Mouse (Mus musculus) CH12.LX (cell line): ENCODE data around the gene Sptbn4. TPM values are rescaled to one million over a fixed set of nuclear protein-coding genes. Genes with fewer than 3 reads are reported as not detected.
A peak's percentile ranks its signal among the peaks of the same experiment; 100 is the strongest.

Source experiments
- DNase-seq: peaks from one replicate; pipeline ENCODE4 v3.0.0-alpha.2; 2013; ENCODE audit errors: extremely low read depth
- H3K27ac ChIP-seq: 2 replicates; pipeline ENCODE4 v1.5.1; 2012; ENCODE audit warnings: low read depth, mild to moderate bottlenecking, control low read depth, moderate library complexity; ENCODE audit not compliant: insufficient read depth
- H3K27me3 ChIP-seq: replicated peaks from 2 replicates; pipeline ENCODE3; 2012; ENCODE audit warnings: inconsistent platforms
- H3K36me3 ChIP-seq, 2 experiments: replicated peaks in 1 of 2; 2 replicates each; pipeline versions ENCODE3 to v1.6.1; 2012; ENCODE audit warnings: inconsistent platforms in 1 of 2, low read length in 1 of 2, mild to moderate bottlenecking in 1 of 2, mixed read lengths in 1 of 2, moderate library complexity in 1 of 2; ENCODE audit not compliant: control insufficient read depth in 1 of 2, insufficient read depth in 1 of 2
- H3K4me1 ChIP-seq, 2 experiments: 2 replicates each; pipeline ENCODE4 v1.6.1; 2012; ENCODE audit warnings: inconsistent platforms in 1 of 2, moderate library complexity in 1 of 2; ENCODE audit not compliant: insufficient read depth in 2 of 2, control insufficient read depth in 1 of 2
- H3K4me2 ChIP-seq: 2 replicates; pipeline ENCODE4 v1.6.1; 2012; ENCODE audit warnings: low read depth, mild to moderate bottlenecking, control low read depth; ENCODE audit not compliant: poor library complexity, insufficient read depth, severe bottlenecking
- H3K4me3 ChIP-seq, 3 experiments: fragments of 150-350 bp in 1 of 3; sonication (generic) in 1 of 3; replicated peaks in 1 of 3; 2 replicates each; pipeline versions ENCODE3 to v1.5.1; 2011 to 2012; ENCODE audit warnings: low read depth in 2 of 3, low read length in 2 of 3, mild to moderate bottlenecking in 2 of 3, moderate library complexity in 2 of 3, control low read depth in 1 of 3, improper control_type of control experiment in 1 of 3, inconsistent platforms in 1 of 3, mixed read lengths in 1 of 3; ENCODE audit not compliant: poor library complexity in 1 of 3
- H3K79me2 ChIP-seq: replicated peaks from 2 replicates; pipeline ENCODE4 v1.6.1; 2012; ENCODE audit warnings: mild to moderate bottlenecking, moderate library complexity; ENCODE audit not compliant: control insufficient read depth, poor library complexity, insufficient read depth, severe bottlenecking; ENCODE audit errors: extremely low read depth
- H3K9ac ChIP-seq: 2 replicates; pipeline ENCODE4 v1.6.1; 2012; ENCODE audit warnings: low read depth, mild to moderate bottlenecking, control low read depth, moderate library complexity; ENCODE audit not compliant: insufficient read depth
- H3K9me3 ChIP-seq: replicated peaks from 2 replicates; pipeline ENCODE3; 2012; ENCODE audit warnings: low read length, inconsistent platforms, mixed read lengths
- CHD1 ChIP-seq: IDR thresholded peaks from 2 replicates; pipeline ENCODE4 v1.6.1; 2012; ENCODE audit warnings: low read depth, low read length, improper control_type of control experiment, inconsistent platforms
- CHD2 ChIP-seq: IDR thresholded peaks from 2 replicates; pipeline ENCODE4 v1.6.1; 2011; ENCODE audit warnings: low read length, improper control_type of control experiment
- CTCF ChIP-seq, 2 experiments: IDR thresholded peaks in 1 of 2; conservative IDR thresholded peaks in 1 of 2; 2 replicates each; pipeline ENCODE4 v1.5.1; 2011 to 2012; ENCODE audit warnings: low read depth in 2 of 2, low read length in 2 of 2, improper control_type of control experiment in 1 of 2, inconsistent platforms in 1 of 2, mild to moderate bottlenecking in 1 of 2, moderate library complexity in 1 of 2
- E2F4 ChIP-seq: IDR thresholded peaks from 2 replicates; pipeline ENCODE4 v1.6.1; 2011; ENCODE audit warnings: low read depth, low read length, improper control_type of control experiment; ENCODE audit not compliant: insufficient replicate concordance
- ELF1 ChIP-seq: IDR thresholded peaks from 2 replicates; pipeline ENCODE4 v1.6.1; 2014; ENCODE audit warnings: low read depth, mild to moderate bottlenecking, inconsistent platforms, low read length, improper control_type of control experiment
- EP300 ChIP-seq: IDR thresholded peaks from 2 replicates; pipeline ENCODE4 v1.6.1; 2011; ENCODE audit warnings: low read length, improper control_type of control experiment
- HCFC1 ChIP-seq: IDR thresholded peaks from 2 replicates; pipeline ENCODE4 v1.6.1; 2012; ENCODE audit warnings: low read depth, mild to moderate bottlenecking, inconsistent platforms, low read length, improper control_type of control experiment
- IRF4 ChIP-seq: IDR thresholded peaks from 2 replicates; pipeline ENCODE4 v1.6.1; 2014; ENCODE audit warnings: low read depth, mild to moderate bottlenecking, inconsistent platforms, low read length, improper control_type of control experiment
- KAT2A ChIP-seq: IDR thresholded peaks from 2 replicates; pipeline ENCODE4 v1.6.1; 2012; ENCODE audit warnings: low read length, improper control_type of control experiment, inconsistent platforms; ENCODE audit not compliant: insufficient replicate concordance
- MAFK ChIP-seq: IDR thresholded peaks from 2 replicates; pipeline ENCODE4 v1.6.1; 2011; ENCODE audit warnings: low read length, improper control_type of control experiment; ENCODE audit not compliant: insufficient replicate concordance
- MAX ChIP-seq: IDR thresholded peaks from 2 replicates; pipeline ENCODE4 v1.6.1; 2011; ENCODE audit warnings: low read length, improper control_type of control experiment
- MEF2A ChIP-seq: IDR thresholded peaks from 2 replicates; pipeline ENCODE4 v1.6.1; 2014; ENCODE audit warnings: low read depth, mild to moderate bottlenecking, inconsistent platforms, low read length, improper control_type of control experiment, borderline replicate concordance
- NRF1 ChIP-seq: IDR thresholded peaks from 2 replicates; pipeline ENCODE4 v1.6.1; 2014; ENCODE audit warnings: low read depth, mild to moderate bottlenecking, inconsistent platforms, low read length, improper control_type of control experiment, moderate library complexity
- POLR2A ChIP-seq: IDR thresholded peaks from 2 replicates; pipeline ENCODE4 v1.6.1; 2011; ENCODE audit warnings: low read depth, mild to moderate bottlenecking, improper control_type of control experiment, low read length
- RCOR1 ChIP-seq: conservative IDR thresholded peaks from 2 replicates; pipeline ENCODE4 v1.6.1; 2012; ENCODE audit warnings: low read depth, mild to moderate bottlenecking, inconsistent platforms, low read length, improper control_type of control experiment
- SMC3 ChIP-seq: IDR thresholded peaks from 2 replicates; pipeline ENCODE4 v1.6.1; 2011; ENCODE audit warnings: low read depth, low read length, improper control_type of control experiment
- TBP ChIP-seq: conservative IDR thresholded peaks from 2 replicates; pipeline ENCODE4 v1.6.1; 2011; ENCODE audit warnings: low read depth, low read length, improper control_type of control experiment
- TCF12 ChIP-seq: IDR thresholded peaks from 2 replicates; pipeline ENCODE4 v1.6.1; 2014; ENCODE audit warnings: low read depth, mild to moderate bottlenecking, inconsistent platforms, low read length, improper control_type of control experiment
- ZC3H11A ChIP-seq: IDR thresholded peaks from 2 replicates; pipeline ENCODE4 v1.6.1; 2012; ENCODE audit warnings: low read depth, mild to moderate bottlenecking, inconsistent platforms, low read length, improper control_type of control experiment
- ZKSCAN1 ChIP-seq: IDR thresholded peaks from 2 replicates; pipeline ENCODE4 v1.6.1; 2012; ENCODE audit warnings: low read depth, inconsistent platforms, low read length, improper control_type of control experiment, borderline replicate concordance
- ZNF384 ChIP-seq: IDR thresholded peaks from 2 replicates; pipeline ENCODE4 v1.6.1; 2012; ENCODE audit warnings: low read depth, low read length, improper control_type of control experiment, inconsistent platforms
- dilution Hi-C: fragments of 300-500 bp; cut with MboI; formaldehyde crosslinking; loops from 2 replicates; pipeline ENCODE4 v1.14.3; 2020; ENCODE audit warnings: low sequenced_read_pairs; ENCODE audit not compliant: extremely low pct_unique_long_range_greater_than_20kb, extremely low pct_ligation_motif_present
- in situ Hi-C: fragments of 300-500 bp; cut with MboI; formaldehyde crosslinking; loops from 3 replicates; pipeline ENCODE4 v1.14.3; 2019; ENCODE audit warnings: low sequenced_read_pairs, low pct_ligation_motif_present, low pct_unique_long_range_greater_than_20kb, mixed read lengths
- polyA plus RNA-seq: library from polyadenylated mRNA; unstranded; fragments of >175 nt; gene quantifications from 2 replicates; pipeline ENCODE4 v1.2.1, GENCODE M21; 2012; ENCODE audit warnings: low read depth; ENCODE audit not compliant: insufficient read length
- total RNA-seq, 2 experiments: library from RNA; depleted of rRNA; stranded (reverse); fragments of 300-350 nt in 1 of 2; fragments of >200 nt in 1 of 2; gene quantifications; 2 replicates each; pipeline ENCODE4 v1.2.3; 2012 to 2014

The Sptbn4 gene
- total and polyA plus RNA-seq, 3 experiments, result 0.21 to 0.38 (median 0.24) TPM

GRCm38 (mm10) chr7:27481627-27481969, 34.1 kb upstream of the Sptbn4 start (continued):
- peak; percentile 52; the same call in 1 of the 2 replicates for TF ChIP-seq MAX
- peak; percentile 70 for TF ChIP-seq IRF4
- TF ChIP-seq NRF1, result no peak
- peak; percentile 58 for TF ChIP-seq POLR2A
- no peak for TF ChIP-seq ZKSCAN1
- TF ChIP-seq EP300, result no peak
- no peak for TF ChIP-seq KAT2A
- no peak for TF ChIP-seq CTCF (conservative IDR thresholded peaks at IDR 0.05 in 1 of 2, IDR thresholded peaks at IDR 0.05 in 1 of 2; ENCODE audit: low read depth in 2 of 2, low read length in 2 of 2)
- no peak for TF ChIP-seq RCOR1
- no peak for TF ChIP-seq SMC3
- TF ChIP-seq, all 38 proteins: peak for 11

GRCm38 (mm10) chr7:27480927-27481626, 33.6 kb upstream of the Sptbn4 start:
- dilution Hi-C loops, result no loop called here
- DNase-seq, result no peak
- H3K4me1 ChIP-seq, result peaks cover 12 to 43% of the 10 kb centered on the region in 2 experiments
- peak overlapping the region in 1 of 3 experiments; percentile 34 for H3K4me3 ChIP-seq
- no peaks in the 10 kb centered on the region for H3K79me2 ChIP-seq
- peaks cover 0 to 10% of the 10 kb centered on the region in 2 experiments for H3K36me3 ChIP-seq
- H3K9me3 ChIP-seq, result no peaks in the 10 kb centered on the region
- TF ChIP-seq HCFC1, result no peak
- peak; percentile 38; the same call in 1 of the 2 replicates for TF ChIP-seq CHD2
- in situ Hi-C loops, result no loop called here
- no peak overlapping the region for H3K27ac ChIP-seq
- H3K27me3 ChIP-seq, result no peaks in the 10 kb centered on the region
- no peak overlapping the region for H3K9ac ChIP-seq
- peak overlapping the region; percentile 96 for H3K4me2 ChIP-seq

- Histone ChIP-seq H3K9ac (no peak overlapping the region), H3K27me3 (no peaks in the 10 kb centered on the region), H3K27ac (no peak overlapping the region), H3K79me2 (no peaks in the 10 kb centered on the region), H3K36me3 (peaks cover 0 to 12% of the 10 kb centered on the region in 2 experiments), H3K4me1 (peaks cover 12 to 42% of the 10 kb centered on the region in 2 experiments), H3K4me2 (no peak overlapping the region), H3K4me3 (no peak overlapping the region), H3K9me3 (no peaks in the 10 kb centered on the region)
- TF ChIP-seq CTCF (conservative IDR thresholded peaks at IDR 0.05 in 1 of 2, IDR thresholded peaks at IDR 0.05 in 1 of 2; ENCODE audit: low read depth in 2 of 2, low read length in 2 of 2) (no peak), EP300 (no peak), MEF2A (no peak), ZC3H11A (no peak), TBP (no peak), MAFK (no peak), ZNF384 (no peak), TCF12 (no peak), ELF1 (no peak), KAT2A (no peak), CHD1 (no peak), RCOR1 (no peak), E2F4 (no peak)
- dilution Hi-C loops, result no loop called here
- in situ Hi-C loops, result no loop called here
- DNase-seq, result no peak
Measured at GRCm38 (mm10) chr7:27480506-27480905, 33.0 kb upstream of the Sptbn4 start.
